ENCODE assay signal across 14 mouse cellular contexts in the genomic region with DNA sequence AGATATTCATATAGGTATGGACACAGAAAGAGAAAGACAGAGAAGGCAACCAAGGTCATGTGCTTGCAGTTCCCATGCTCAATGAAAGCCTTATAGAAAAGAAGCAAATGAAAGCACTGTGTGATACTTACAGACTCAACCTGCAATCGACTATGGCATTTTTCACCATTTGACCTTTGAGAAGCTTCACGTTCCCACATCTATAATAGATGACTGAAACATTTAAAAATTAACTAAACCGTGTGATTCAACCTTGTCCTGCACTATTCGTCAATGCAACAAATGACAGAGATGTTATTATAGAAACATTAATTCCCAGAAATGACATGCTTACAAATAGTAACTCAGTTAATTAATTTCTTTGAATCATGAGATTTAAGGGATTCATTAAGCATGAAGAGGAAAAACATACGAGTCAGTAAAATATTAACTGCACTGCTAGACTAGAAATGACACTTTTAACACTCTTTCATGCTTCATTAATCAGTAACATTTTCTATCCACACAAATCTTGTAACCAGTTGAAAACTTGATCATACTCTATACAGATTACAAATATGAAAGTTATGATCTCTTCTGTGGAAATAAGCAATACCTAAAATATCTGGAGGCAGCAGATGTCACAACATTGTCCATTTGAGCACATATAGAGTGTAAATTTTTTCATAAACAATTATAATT.
"Had no signal": no experiment of that assay in that cellular context is flagged by ENCODE, and none has a peak within 500 bp of the region (broad histone marks: within the 10 kb centered on the region; RNA-seq: fewer than 3 reads in every experiment).

No protein-coding gene starts in this region.

- H3K36me3 ChIP-seq: limb, embryonic 13.5 days; midbrain, embryonic 10.5 days; neural tube, embryonic 12.5 days; stomach, embryonic 15.5 days had no signal

- H3K4me2 ChIP-seq: hindbrain, embryonic 14.5 days; limb, embryonic 13.5 days; lung, embryonic 14.5 days; neural tube, embryonic 12.5 days; stomach, embryonic 15.5 days had no signal

- DNase-seq: left cerebral cortex, postnatal 4 days; lung, embryonic 14.5 days; lung, postnatal 10 days; lung, postnatal 4 days; midbrain, embryonic 14.5 days; right cerebral cortex, postnatal 4 days; thymus, adult 2 months; thymus, postnatal 25 days had no signal

- H3K4me1 ChIP-seq: limb, embryonic 13.5 days; midbrain, embryonic 10.5 days; neural tube, embryonic 12.5 days; stomach, embryonic 15.5 days had no signal

- H3K9ac ChIP-seq: hindbrain, embryonic 14.5 days; limb, embryonic 13.5 days; liver, embryonic 14.5 days; lung, embryonic 14.5 days; neural tube, embryonic 12.5 days; stomach, embryonic 15.5 days had no signal

- H3K9me3 ChIP-seq: limb, embryonic 13.5 days; midbrain, embryonic 10.5 days; neural tube, embryonic 12.5 days; stomach, embryonic 15.5 days had no signal

- H3K4me3 ChIP-seq: limb, embryonic 13.5 days; midbrain, embryonic 10.5 days; neural tube, embryonic 12.5 days; stomach, embryonic 15.5 days had no signal

- H3K27me3 ChIP-seq: limb, embryonic 13.5 days; neural tube, embryonic 12.5 days; stomach, embryonic 15.5 days had no signal

- H3K27ac ChIP-seq: hindbrain, embryonic 14.5 days; limb, embryonic 13.5 days; liver, embryonic 14.5 days; midbrain, embryonic 10.5 days; neural tube, embryonic 12.5 days; stomach, embryonic 15.5 days had no signal
